13 mouse cellular contexts compared by ENCODE assay signal in genomic region chr15:77104349-77105158, GRCm38 (mm10). TPM values are rescaled to one million over a fixed set of nuclear protein-coding genes. Genes with fewer than 3 reads are reported as not detected.
DNase-seq lines count a peak whose midpoint lies in the region; ATAC-seq and TF ChIP-seq lines count a peak whose summit lies in the region.
"Had no signal": no experiment of that assay in that cellular context is flagged by ENCODE, and none has a peak within 500 bp of the region (broad histone marks: within the 10 kb centered on the region; RNA-seq: fewer than 3 reads in every experiment).

No protein-coding gene starts in this region.

- TF ChIP-seq POLR2A in thymus, adult 2 months (IDR thresholded peaks at IDR 0.05; ENCODE audit: control insufficient read depth, extremely low read depth, insufficient read depth, low read length, poor library complexity) = no peak

- H3K27ac ChIP-seq in hindbrain, embryonic 10.5 days = peak overlapping the region; percentile 64
- no peak overlapping the region for H3K27ac ChIP-seq in hindbrain, postnatal 0 days
- no peak overlapping the region for H3K27ac ChIP-seq in midbrain, embryonic 14.5 days (replicated peaks; ENCODE audit: low read depth, low read length)
- no peak overlapping the region for H3K27ac ChIP-seq in midbrain, embryonic 10.5 days (replicated peaks)
- peak overlapping the region; percentile 33 for H3K27ac ChIP-seq in embryonic facial prominence, embryonic 14.5 days (replicated peaks; ENCODE audit: low read depth, low read length)
- H3K27ac ChIP-seq in stomach, embryonic 16.5 days (ENCODE audit: low read length) = peak overlapping the region; percentile 84
- no peak overlapping the region for H3K27ac ChIP-seq in thymus, adult 2 months (ENCODE audit: control insufficient read depth, insufficient read depth, low read length)
- H3K27ac ChIP-seq: hindbrain, embryonic 15.5 days had no signal

- H3K4me2 ChIP-seq in hindbrain, postnatal 0 days (ENCODE audit: low read depth, low read length) = no peak overlapping the region
- no peak overlapping the region for H3K4me2 ChIP-seq in midbrain, embryonic 14.5 days (ENCODE audit: low read length)
- no peak overlapping the region for H3K4me2 ChIP-seq in embryonic facial prominence, embryonic 14.5 days (ENCODE audit: low read depth, low read length)
- H3K4me2 ChIP-seq in stomach, embryonic 16.5 days (ENCODE audit: low read depth, low read length) = no peak overlapping the region; the same call in 1 of the 2 replicates
- H3K4me2 ChIP-seq: hindbrain, embryonic 15.5 days had no signal

- no peak for DNase-seq in hindbrain, embryonic 10.5 days (ENCODE audit: low spot score)
- no peak for DNase-seq in hindbrain, postnatal 0 days (ENCODE audit: low spot score)
- peak; percentile 17 for DNase-seq in midbrain, embryonic 14.5 days
- no peak for DNase-seq in midbrain, embryonic 10.5 days (ENCODE audit: low spot score)
- peak; percentile 28 for DNase-seq in embryonic facial prominence, embryonic 14.5 days (ENCODE audit: low spot score)
- no peak for DNase-seq in thymus, adult 2 months
- no peak for DNase-seq in ovary, postnatal 14 days (ENCODE audit: low spot score)
- DNase-seq: embryo, embryonic 11 days; gastrocnemius, postnatal 14 days had no signal

- no peaks in the 10 kb centered on the region for H3K9me3 ChIP-seq in hindbrain, embryonic 10.5 days
- no peaks in the 10 kb centered on the region for H3K9me3 ChIP-seq in hindbrain, postnatal 0 days (ENCODE audit: low read length)
- no peaks in the 10 kb centered on the region for H3K9me3 ChIP-seq in midbrain, embryonic 14.5 days (ENCODE audit: control insufficient read depth, low read length)
- H3K9me3 ChIP-seq in midbrain, embryonic 10.5 days (replicated peaks) = no peaks in the 10 kb centered on the region
- no peaks in the 10 kb centered on the region for H3K9me3 ChIP-seq in embryonic facial prominence, embryonic 14.5 days (ENCODE audit: control insufficient read depth, low read length)
- H3K9me3 ChIP-seq in stomach, embryonic 16.5 days (replicated peaks; ENCODE audit: control insufficient read depth, low read length) = no peaks in the 10 kb centered on the region
- H3K9me3 ChIP-seq: hindbrain, embryonic 15.5 days had no signal

- TF ChIP-seq CTCF in hindbrain, postnatal 0 days (IDR thresholded peaks at IDR 0.05; ENCODE audit: low read depth) = no peak
- no peak for TF ChIP-seq CTCF in thymus, adult 2 months (IDR thresholded peaks at IDR 0.05; ENCODE audit: borderline replicate concordance, control insufficient read depth, extremely low read depth, insufficient read depth, low read length, poor library complexity)

- H3K9ac ChIP-seq in hindbrain, postnatal 0 days (replicated peaks; ENCODE audit: low read length) = no peak overlapping the region
- H3K9ac ChIP-seq in midbrain, embryonic 14.5 days (replicated peaks; ENCODE audit: low read length) = no peak overlapping the region
- no peak overlapping the region for H3K9ac ChIP-seq in embryonic facial prominence, embryonic 14.5 days (ENCODE audit: low read depth, low read length)
- H3K9ac ChIP-seq in stomach, embryonic 16.5 days (ENCODE audit: low read length) = no peak overlapping the region
- H3K9ac ChIP-seq: hindbrain, embryonic 15.5 days had no signal

- no peaks in the 10 kb centered on the region for H3K27me3 ChIP-seq in hindbrain, embryonic 10.5 days (ENCODE audit: insufficient read depth, poor library complexity, severe bottlenecking)
- H3K27me3 ChIP-seq in hindbrain, postnatal 0 days (ENCODE audit: insufficient read depth, low read length) = no peaks in the 10 kb centered on the region
- no peaks in the 10 kb centered on the region for H3K27me3 ChIP-seq in midbrain, embryonic 14.5 days (ENCODE audit: control insufficient read depth, insufficient read depth, low read length)
- H3K27me3 ChIP-seq in midbrain, embryonic 10.5 days (ENCODE audit: low read depth, poor library complexity, severe bottlenecking) = no peaks in the 10 kb centered on the region
- no peaks in the 10 kb centered on the region for H3K27me3 ChIP-seq in embryonic facial prominence, embryonic 14.5 days (replicated peaks; ENCODE audit: control insufficient read depth, insufficient read depth, low read length)
- H3K27me3 ChIP-seq in stomach, embryonic 16.5 days (ENCODE audit: control insufficient read depth, insufficient read depth, low read length) = no peaks in the 10 kb centered on the region
- H3K27me3 ChIP-seq in thymus, adult 2 months (ENCODE audit: control insufficient read depth, insufficient read depth, low read length) = no peaks in the 10 kb centered on the region
- H3K27me3 ChIP-seq: hindbrain, embryonic 15.5 days had no signal

- H3K4me1 ChIP-seq in hindbrain, embryonic 10.5 days (replicated peaks) = peaks cover 14% of the 10 kb centered on the region
- H3K4me1 ChIP-seq in hindbrain, postnatal 0 days (ENCODE audit: insufficient read depth, low read length) = no peaks in the 10 kb centered on the region
- no peaks in the 10 kb centered on the region for H3K4me1 ChIP-seq in midbrain, embryonic 14.5 days (ENCODE audit: control insufficient read depth, insufficient read depth, low read length)
- peaks cover 12% of the 10 kb centered on the region for H3K4me1 ChIP-seq in midbrain, embryonic 10.5 days
- H3K4me1 ChIP-seq in embryonic facial prominence, embryonic 14.5 days (ENCODE audit: control insufficient read depth, insufficient read depth, low read length) = no peaks in the 10 kb centered on the region
- H3K4me1 ChIP-seq in stomach, embryonic 16.5 days (ENCODE audit: control insufficient read depth, insufficient read depth, low read length) = peaks cover 16% of the 10 kb centered on the region; the same call in 1 of the 2 replicates
- no peaks in the 10 kb centered on the region for H3K4me1 ChIP-seq in thymus, adult 2 months (replicated peaks; ENCODE audit: control insufficient read depth, insufficient read depth, low read length)

- no peak overlapping the region for H3K4me3 ChIP-seq in hindbrain, embryonic 10.5 days
- H3K4me3 ChIP-seq in hindbrain, postnatal 0 days (ENCODE audit: low read length) = no peak overlapping the region
- no peak overlapping the region for H3K4me3 ChIP-seq in midbrain, embryonic 14.5 days (replicated peaks; ENCODE audit: low read depth, low read length)
- no peak overlapping the region for H3K4me3 ChIP-seq in midbrain, embryonic 10.5 days
- no peak overlapping the region for H3K4me3 ChIP-seq in embryonic facial prominence, embryonic 14.5 days (ENCODE audit: low read depth, low read length)
- no peak overlapping the region for H3K4me3 ChIP-seq in stomach, embryonic 16.5 days (replicated peaks; ENCODE audit: low read length)
- no peak overlapping the region for H3K4me3 ChIP-seq in thymus, adult 2 months (ENCODE audit: control insufficient read depth, insufficient read depth, low read length)
- H3K4me3 ChIP-seq: hindbrain, embryonic 15.5 days had no signal

- H3K36me3 ChIP-seq in hindbrain, embryonic 10.5 days = peaks cover 34% of the 10 kb centered on the region
- H3K36me3 ChIP-seq in hindbrain, postnatal 0 days (ENCODE audit: insufficient read depth, low read length) = peaks cover 14% of the 10 kb centered on the region
- peaks cover 40% of the 10 kb centered on the region for H3K36me3 ChIP-seq in midbrain, embryonic 14.5 days (ENCODE audit: control insufficient read depth, insufficient read depth, low read length)
- peaks cover 19% of the 10 kb centered on the region for H3K36me3 ChIP-seq in midbrain, embryonic 10.5 days
- peaks cover 44% of the 10 kb centered on the region for H3K36me3 ChIP-seq in embryonic facial prominence, embryonic 14.5 days (ENCODE audit: control insufficient read depth, insufficient read depth, low read length)
- no peaks in the 10 kb centered on the region for H3K36me3 ChIP-seq in stomach, embryonic 16.5 days (ENCODE audit: control insufficient read depth, insufficient read depth, low read length)
- H3K36me3 ChIP-seq in thymus, adult 2 months (ENCODE audit: control insufficient read depth, insufficient read depth, low read length) = no peaks in the 10 kb centered on the region

- 75% methylated on average over 10 of the region's 10 CpGs for WGBS in hindbrain, embryonic 10.5 days
- WGBS in hindbrain, postnatal 0 days = 52% methylated on average over 10 of the region's 10 CpGs
- 70% methylated on average over 10 of the region's 10 CpGs for WGBS in midbrain, embryonic 14.5 days
- WGBS in midbrain, embryonic 10.5 days = 86% methylated on average over 10 of the region's 10 CpGs
- 75% methylated on average over 10 of the region's 10 CpGs for WGBS in embryonic facial prominence, embryonic 14.5 days
- 52% methylated on average over 10 of the region's 10 CpGs for WGBS in stomach, embryonic 16.5 days
- WGBS in thymus, adult 2 months = 94% methylated on average over 10 of the region's 10 CpGs

- no peak for ATAC-seq in hindbrain, postnatal 0 days
- ATAC-seq in midbrain, embryonic 14.5 days (ENCODE audit: low FRiP score, low TSS enrichment) = no peak
- no peak for ATAC-seq in embryonic facial prominence, embryonic 14.5 days (ENCODE audit: low read depth)
- ATAC-seq in stomach, embryonic 16.5 days (ENCODE audit: insufficient read depth, low FRiP score) = peak; percentile 47; the same call in 1 of the 2 replicates

RNA-seq across cellular contexts. Expression of gene Mb, which starts 54.1 kb away (rescaled TPM):
- polyA plus RNA-seq in hindbrain, embryonic 10.5 days (2016; fragmentation: Nextera tagmentation; extraction: Ambion mirVana) = 0.63 TPM in 1 of 2 replicates, not detected in the other
- 0.65 TPM in 1 of 2 replicates, not detected in the other for total RNA-seq in hindbrain, postnatal 0 days (2014; rRNA removed)
- 0.20 and 0.28 TPM in 2 replicates for polyA plus RNA-seq in hindbrain, postnatal 0 days (2015; fragmentation: Nextera tagmentation; extraction: Ambion mirVana)
- polyA plus RNA-seq in midbrain, embryonic 14.5 days (2014; fragmentation: Nextera tagmentation; extraction: Ambion mirVana) = 0.57 and 1.2 TPM in 2 replicates
- polyA plus RNA-seq in midbrain, embryonic 10.5 days (2016; fragmentation: Nextera tagmentation; extraction: Ambion mirVana) = 0.16 and 0.25 TPM in 2 replicates
- polyA plus RNA-seq in embryonic facial prominence, embryonic 14.5 days (2014; fragmentation: Nextera tagmentation; extraction: Ambion mirVana) = 12.9 and 13.9 TPM in 2 replicates
- 1.6 and 2.5 TPM in 2 replicates for polyA plus RNA-seq in stomach, embryonic 16.5 days (2015; fragmentation: Nextera tagmentation; extraction: Ambion mirVana)
- 20.0 and 591 TPM in 2 replicates for polyA plus RNA-seq in thymus, adult 2 months (2012; rRNA removed)
- total RNA-seq: left cerebral cortex, postnatal 14 days; megakaryocyte, adult 5-6 weeks had no signal

Comparison
In these comparisons a context has a peak if more than half of its experiments do, and no peak if none do; other contexts are left out.
1. DNase-seq: peak in midbrain, embryonic 14.5 days (single experiment) and embryonic facial prominence, embryonic 14.5 days (single experiment); none in hindbrain, embryonic 10.5 days (single experiment), hindbrain, postnatal 0 days (single experiment), midbrain, embryonic 10.5 days (single experiment), thymus, adult 2 months (single experiment) and ovary, postnatal 14 days (single experiment).
2. H3K27ac ChIP-seq: peak in hindbrain, embryonic 10.5 days (single experiment), embryonic facial prominence, embryonic 14.5 days (single experiment) and stomach, embryonic 16.5 days (single experiment); none in hindbrain, postnatal 0 days (single experiment), midbrain, embryonic 14.5 days (single experiment), midbrain, embryonic 10.5 days (single experiment) and thymus, adult 2 months (single experiment).